Mouse (Mus musculus) heart, embryonic 14.5 days (tissue): Measurements from ENCODE around the gene Lrp1. TPM values are rescaled to one million over a fixed set of nuclear protein-coding genes. Genes with fewer than 3 reads are reported as not detected.
A peak's percentile ranks its signal among the peaks of the same experiment; 100 is the strongest.

Experiments used
- ATAC-seq: fragments of 200-750 bp; cut with Nextera tagmentation; 2 replicates; pipeline ENCODE4 v1.8.0; 2017; ENCODE audit warnings: low read depth, moderate TSS enrichment; ENCODE audit not compliant: insufficient number of reproducible peaks, insufficient read depth, low FRiP score
- H3K27ac ChIP-seq, 2 experiments: fragments of 200-500 bp in 1 of 2; fragments of 300-500 bp in 1 of 2; sonication (generic) in 1 of 2; replicated peaks in 1 of 2; 2 replicates each; pipeline ENCODE4 v1.5.1; 2012 to 2014; ENCODE audit warnings: low read depth in 2 of 2, low read length in 2 of 2, control low read depth in 1 of 2, mild to moderate bottlenecking in 1 of 2, mixed read lengths in 1 of 2; ENCODE audit not compliant: control insufficient read depth in 1 of 2, insufficient read depth in 1 of 2
- H3K27me3 ChIP-seq: fragments of 300-500 bp; sonication (generic); 2 replicates; pipeline ENCODE4 v1.6.1; 2014; ENCODE audit warnings: mild to moderate bottlenecking, low read length, control low read depth; ENCODE audit not compliant: control insufficient read depth, insufficient read depth
- H3K36me3 ChIP-seq: fragments of 300-500 bp; sonication (generic); 2 replicates; pipeline ENCODE4 v1.6.1; 2014; ENCODE audit warnings: mild to moderate bottlenecking, control low read depth, low read length, mixed read lengths; ENCODE audit not compliant: control insufficient read depth, insufficient read depth
- H3K4me1 ChIP-seq, 2 experiments: fragments of 200-500 bp in 1 of 2; fragments of 300-500 bp in 1 of 2; sonication (generic) in 1 of 2; 2 replicates each; pipeline ENCODE4 v1.6.1; 2012 to 2014; ENCODE audit warnings: low read length in 2 of 2, control low read depth in 1 of 2, mixed read lengths in 1 of 2; ENCODE audit not compliant: control insufficient read depth in 2 of 2, insufficient read depth in 2 of 2
- H3K4me2 ChIP-seq: fragments of 300-500 bp; sonication (generic); 2 replicates; pipeline ENCODE4 v1.6.1; 2014; ENCODE audit warnings: mild to moderate bottlenecking, low read length
- H3K4me3 ChIP-seq, 2 experiments: fragments of 200-500 bp in 1 of 2; fragments of 300-500 bp in 1 of 2; sonication (generic) in 1 of 2; 2 replicates each; pipeline ENCODE4 v1.5.1; 2012 to 2014; ENCODE audit warnings: low read length in 2 of 2, mild to moderate bottlenecking in 2 of 2, control low read depth in 1 of 2, low read depth in 1 of 2, moderate library complexity in 1 of 2; ENCODE audit not compliant: control insufficient read depth in 1 of 2, insufficient read depth in 1 of 2
- H3K9ac ChIP-seq: fragments of 300-500 bp; sonication (generic); 2 replicates; pipeline ENCODE4 v1.6.1; 2014; ENCODE audit warnings: mild to moderate bottlenecking, low read length
- H3K9me3 ChIP-seq: fragments of 300-500 bp; sonication (generic); 2 replicates; pipeline ENCODE4 v1.6.1; 2016; ENCODE audit warnings: low read length, control low read depth; ENCODE audit not compliant: control insufficient read depth
- WGBS: fragments of 180-500 bp; shearing (Covaris S2); extraction: QIAGEN DNeasy Blood & Tissue Kit; methylation state at CpG from one replicate; pipeline ENCODE4 v1.1.7; 2014; 5-methylcytosine and 5-hydroxymethylcytosine counted together
- polyA plus RNA-seq: library from polyadenylated mRNA; unstranded; fragments of >200 nt; fragmentation: Nextera tagmentation; extraction: Ambion mirVana; gene quantifications from 2 replicates; pipeline ENCODE4 v1.2.1, GENCODE M21; 2014

The Lrp1 gene
- polyA plus RNA-seq, 1 experiment from 2014 or later, result 31.2 TPM

DNA sequence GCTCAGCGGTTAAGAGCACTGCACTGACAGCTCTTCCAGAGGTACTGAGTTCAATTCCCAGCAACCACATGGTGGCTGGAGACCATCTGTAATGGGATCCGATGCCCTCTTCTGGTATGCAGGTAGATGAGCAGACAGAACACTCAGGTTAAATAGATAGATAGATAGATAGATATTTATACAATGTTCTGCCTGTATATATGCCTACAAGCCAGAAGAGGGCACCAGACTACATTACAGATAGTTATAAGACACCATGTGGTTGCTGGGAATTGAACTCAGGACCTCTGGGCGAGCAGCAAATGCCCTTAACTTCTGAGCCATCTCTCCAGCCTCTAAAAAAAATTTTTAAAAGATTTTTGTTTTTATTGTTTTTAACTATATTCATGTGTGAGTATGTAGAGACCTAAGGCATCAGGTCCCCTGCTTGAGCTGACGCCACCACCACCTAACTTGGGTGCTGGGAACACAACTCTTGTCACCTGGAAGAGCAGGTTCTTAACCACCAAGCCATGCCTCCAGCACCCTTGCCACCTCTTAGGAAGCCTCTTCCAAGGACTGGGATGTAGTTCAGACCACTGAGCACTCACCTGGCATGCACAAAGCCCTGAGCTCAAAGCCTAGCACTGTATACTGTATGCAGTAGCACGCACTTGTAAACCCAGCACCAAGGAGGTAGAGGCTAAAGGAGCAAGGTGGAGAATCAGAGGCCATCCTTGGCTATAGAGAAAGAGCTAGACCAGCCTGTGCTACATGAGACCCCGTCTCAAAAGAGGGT lies 2.7 kb upstream of the Lrp1 start:
- Histone ChIP-seq H3K27ac (no peak overlapping the region), H3K27me3 (peaks cover 2% of the 10 kb centered on the region; the same call in 1 of the 2 replicates), H3K9ac (no peak overlapping the region), H3K4me2 (no peak overlapping the region), H3K4me3 (no peak overlapping the region), H3K36me3 (no peaks in the 10 kb centered on the region), H3K9me3 (peaks cover 14% of the 10 kb centered on the region), H3K4me1 (peaks cover 7 to 15% of the 10 kb centered on the region in 2 experiments; a peak in 3 of 4 replicates)
- ATAC-seq, result no peak
- WGBS, result 93% methylated on average over 6 of the region's 6 CpGs

DNA sequence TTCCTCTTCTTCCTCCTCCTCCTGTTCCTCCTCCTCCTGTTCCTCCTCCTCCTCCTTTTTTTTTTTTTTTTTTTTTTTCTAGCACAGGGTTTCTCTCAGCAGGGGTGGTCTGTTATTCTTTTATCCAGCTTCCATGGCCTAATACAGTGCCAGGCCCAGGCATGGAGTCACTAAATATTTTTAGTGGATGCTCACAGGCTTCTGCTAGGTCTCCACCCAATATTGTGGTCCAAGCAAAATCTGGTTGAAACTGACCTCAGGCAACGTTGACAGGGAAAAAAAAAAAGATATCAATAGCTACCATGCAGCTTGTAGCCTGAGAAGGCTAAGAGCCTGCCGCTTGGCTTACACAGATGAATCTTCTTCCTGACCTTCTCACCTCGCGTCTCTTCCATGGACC lies 1.7 kb upstream of the Lrp1 start:
- no peak for ATAC-seq
- peaks cover 10 to 23% of the 10 kb centered on the region in 2 experiments; a peak in 3 of 4 replicates for H3K4me1 ChIP-seq
- no peaks in the 10 kb centered on the region for H3K36me3 ChIP-seq
- no peak overlapping the region; the same call in 1 of the 2 replicates for H3K4me2 ChIP-seq
- H3K4me3 ChIP-seq, result no peak overlapping the region
- no peak overlapping the region for H3K9ac ChIP-seq
- 68% methylated on average over 4 of the region's 4 CpGs for WGBS
- peak overlapping the region in 1 of 2 experiments; percentile 97; a peak in 1 of 4 replicates for H3K27ac ChIP-seq
- H3K9me3 ChIP-seq, result peaks cover 14% of the 10 kb centered on the region
- peaks cover 2% of the 10 kb centered on the region; the same call in 1 of the 2 replicates for H3K27me3 ChIP-seq

DNA sequence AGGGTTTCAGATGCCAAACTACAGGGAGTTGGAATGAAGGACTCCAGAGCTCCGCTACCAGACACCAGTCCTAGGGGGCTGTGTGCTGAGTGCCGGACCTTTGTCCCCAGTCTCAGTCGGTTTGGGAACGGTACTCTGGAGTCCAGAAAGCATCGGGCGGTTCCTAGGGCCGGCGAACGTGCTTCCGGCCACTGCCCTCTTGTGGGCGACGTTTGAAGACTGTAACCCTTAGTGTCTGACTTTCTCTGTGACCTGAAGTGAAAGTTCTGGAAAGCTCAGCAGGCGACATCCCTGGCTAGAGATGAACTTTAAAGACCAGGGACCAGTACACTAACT lies 1.1 kb upstream of the Lrp1 start:
- no peaks in the 10 kb centered on the region for H3K36me3 ChIP-seq
- peaks cover 14% of the 10 kb centered on the region for H3K9me3 ChIP-seq
- peak overlapping the region; percentile 84 for H3K9ac ChIP-seq
- ATAC-seq, result 0 out of 2 replicates have a peak, but pooled peaks have one; percentile 18
- H3K4me1 ChIP-seq, result peaks cover 16 to 30% of the 10 kb centered on the region in 2 experiments
- peaks cover 2% of the 10 kb centered on the region; the same call in 1 of the 2 replicates for H3K27me3 ChIP-seq
- peak overlapping the region; percentile 96 to 97 for H3K27ac ChIP-seq
- under 1% methylated on average over 13 of the region's 13 CpGs for WGBS
- peak overlapping the region; percentile 98 for H3K4me2 ChIP-seq
- peak overlapping the region; percentile 72 to 73 for H3K4me3 ChIP-seq

DNA sequence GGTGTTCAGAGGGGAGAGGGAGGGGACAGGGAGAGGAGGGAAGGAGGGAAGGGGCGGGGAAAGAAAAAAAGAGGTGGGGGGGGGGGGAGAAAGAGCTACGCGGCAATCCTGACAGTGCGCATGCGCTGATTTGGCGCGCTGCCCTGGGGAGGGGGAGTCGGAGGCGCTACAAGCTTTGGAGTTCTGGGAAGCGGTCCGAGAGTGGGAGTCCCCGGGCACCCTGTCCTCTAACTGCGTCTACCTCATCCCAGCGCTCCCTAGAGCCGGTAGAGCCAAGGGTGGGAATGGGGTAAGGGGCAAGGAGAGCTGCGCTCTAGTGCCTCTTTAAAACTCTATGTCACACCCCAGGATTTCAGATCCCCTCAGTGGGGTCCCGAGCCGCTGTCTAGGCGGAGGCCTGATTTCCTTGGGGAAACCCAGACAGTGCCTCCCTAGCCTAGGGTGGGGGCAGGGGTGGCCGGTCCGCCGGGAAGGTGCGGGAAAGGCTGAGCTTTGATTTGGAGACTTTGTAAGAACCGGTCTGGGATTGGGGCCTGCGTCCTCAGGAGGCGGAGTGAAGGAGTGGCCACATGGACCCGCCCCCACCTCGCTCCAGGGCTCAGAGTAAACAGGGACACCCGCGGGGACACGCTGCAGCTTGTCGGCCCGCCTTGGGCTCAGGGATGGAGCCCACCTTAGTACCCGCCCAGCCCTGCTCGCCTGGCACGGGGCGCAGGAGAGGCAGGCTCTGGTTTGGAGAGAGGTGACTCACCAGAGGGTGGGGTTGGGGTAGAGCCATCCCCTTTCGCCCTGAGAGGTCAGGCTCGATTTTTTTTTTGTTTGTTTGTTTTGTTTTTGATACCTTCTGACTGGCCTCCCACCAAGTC lies 476 bp upstream of the Lrp1 start:
- peak overlapping the region; percentile 96 to 97 for H3K27ac ChIP-seq
- peak overlapping the region; percentile 84 for H3K9ac ChIP-seq
- H3K9me3 ChIP-seq, result peaks cover 9% of the 10 kb centered on the region
- H3K36me3 ChIP-seq, result no peaks in the 10 kb centered on the region
- under 1% methylated on average over 32 of the region's 39 CpGs for whole genome bisulfite sequencing
- peak overlapping the region; percentile 72 to 73 for H3K4me3 ChIP-seq
- H3K4me1 ChIP-seq, result peaks cover 17 to 32% of the 10 kb centered on the region in 2 experiments
- peak; percentile 87 for ATAC-seq
- H3K4me2 ChIP-seq, result peak overlapping the region; percentile 98
- peaks cover 2% of the 10 kb centered on the region; the same call in 1 of the 2 replicates for H3K27me3 ChIP-seq

DNA sequence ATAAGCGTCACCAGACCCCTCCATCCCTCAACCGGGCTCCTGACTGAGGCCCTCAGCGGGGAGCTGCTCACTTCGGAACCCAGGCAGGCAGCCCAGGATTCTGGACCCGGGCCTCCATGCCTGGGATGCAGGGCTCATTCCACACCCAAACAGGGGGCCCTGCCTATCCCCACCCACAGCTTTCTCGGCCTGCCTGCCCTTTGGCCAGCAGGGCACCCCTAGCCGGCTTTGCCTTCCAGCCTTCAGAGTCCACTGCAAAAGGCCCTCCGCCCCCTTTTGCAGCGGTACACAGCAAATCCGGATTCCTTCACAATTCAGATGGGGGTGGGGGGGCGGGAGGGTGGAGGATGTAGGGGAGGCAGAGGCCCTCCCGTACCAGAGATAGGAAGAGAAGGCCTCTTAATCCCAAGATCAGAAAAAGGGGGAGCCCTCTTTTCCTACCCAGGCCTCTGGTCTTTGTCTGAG lies 975 bp downstream of the Lrp1 start:
- Histone ChIP-seq H3K9ac (peak overlapping the region; percentile 81), H3K27ac (peak overlapping the region in 1 of 2 experiments; percentile 73; a peak in 2 of 4 replicates), H3K4me3 (peak overlapping the region; percentile 59 to 72), H3K9me3 (no peaks in the 10 kb centered on the region), H3K4me2 (peak overlapping the region; percentile 98), H3K4me1 (peaks cover 31 to 45% of the 10 kb centered on the region in 2 experiments), H3K36me3 (no peaks in the 10 kb centered on the region), H3K27me3 (peaks cover 2% of the 10 kb centered on the region; the same call in 1 of the 2 replicates)
- ATAC-seq, result no peak
- WGBS, result 8% methylated on average over 12 of the region's 12 CpGs

DNA sequence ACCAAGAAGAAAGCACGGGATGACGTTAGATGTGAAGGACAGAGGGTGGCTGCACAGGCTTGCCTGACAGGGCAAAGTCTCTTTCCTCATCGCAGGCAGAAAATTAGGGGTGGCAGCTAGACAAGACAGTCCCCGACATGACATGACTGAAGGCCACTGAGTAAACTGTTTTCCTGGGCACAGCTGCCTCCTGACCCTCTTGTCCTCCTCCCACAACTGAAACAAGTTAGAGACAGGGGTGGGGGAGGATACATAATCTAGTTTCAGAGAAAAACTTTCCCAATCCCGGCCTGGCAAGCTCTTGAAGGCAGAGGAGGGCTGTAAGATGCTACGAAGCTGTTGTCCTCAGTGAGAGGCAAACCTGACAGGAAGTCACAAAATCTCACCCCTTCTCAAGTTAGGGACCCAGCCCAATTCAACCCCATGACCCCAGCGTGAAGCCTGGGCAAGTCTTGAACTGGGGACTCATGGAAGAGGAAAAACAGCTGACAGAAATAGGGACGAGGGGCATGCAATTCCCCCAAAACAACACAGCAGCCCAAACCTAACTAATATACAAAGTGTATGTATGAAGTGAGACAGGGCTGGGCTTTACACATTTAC lies 1.7 kb downstream of the Lrp1 start:
- Histone ChIP-seq H3K27ac (peak overlapping the region in 1 of 2 experiments; percentile 73; a peak in 2 of 4 replicates), H3K4me2 (peak overlapping the region; percentile 98), H3K4me1 (peaks cover 35 to 52% of the 10 kb centered on the region in 2 experiments), H3K4me3 (peak overlapping the region; percentile 59 to 72; a peak in 3 of 4 replicates), H3K36me3 (no peaks in the 10 kb centered on the region), H3K9ac (peak overlapping the region; percentile 81), H3K9me3 (no peaks in the 10 kb centered on the region), H3K27me3 (peaks cover 2% of the 10 kb centered on the region; the same call in 1 of the 2 replicates)
- 41% methylated on average over 8 of the region's 8 CpGs for WGBS
- ATAC-seq, result no peak

DNA sequence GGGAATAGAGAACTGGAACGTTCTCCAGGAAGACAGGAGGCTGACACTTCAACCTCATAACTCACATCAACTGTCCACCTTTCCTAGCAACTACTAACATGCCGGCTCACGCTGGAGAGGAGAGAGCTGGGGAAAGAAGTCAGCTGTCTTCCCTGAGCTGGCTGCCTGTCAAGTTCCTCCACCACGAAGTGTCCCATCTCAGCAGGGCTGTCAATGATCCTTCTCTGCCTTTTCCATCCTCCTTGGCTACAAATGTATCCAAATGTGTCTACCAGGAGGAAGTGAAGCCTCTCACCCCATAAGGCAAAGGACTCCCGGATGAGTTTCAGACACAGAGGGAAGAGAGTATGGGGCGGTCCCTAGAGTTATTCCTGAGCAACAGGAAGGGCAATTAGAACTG lies 2.8 kb downstream of the Lrp1 start:
- 33% methylated on average over 6 of the region's 6 CpGs for WGBS
- Histone ChIP-seq H3K27me3 (peaks cover 2% of the 10 kb centered on the region; the same call in 1 of the 2 replicates), H3K4me2 (peak overlapping the region; percentile 98), H3K9ac (no peak overlapping the region), H3K27ac (no peak overlapping the region), H3K9me3 (no peaks in the 10 kb centered on the region), H3K36me3 (no peaks in the 10 kb centered on the region), H3K4me3 (0 out of 4 replicates have a peak overlapping the region, but pooled peaks of 1 of the 2 experiments have one; percentile 8), H3K4me1 (peaks cover 35 to 55% of the 10 kb centered on the region in 2 experiments)
- no peak for ATAC-seq
